Mouse (Mus musculus) embryonic facial prominence, embryonic 12.5 days (tissue): ENCODE measurements around the gene Olfr250. TPM values are rescaled to one million over a fixed set of nuclear protein-coding genes. Genes with fewer than 3 reads are reported as not detected.
"Not testable (repeated sequence)": the region's sequence is repeated elsewhere in the genome, so short reads cannot be mapped to it uniquely, and the experiment has no call there.

Experiments
- ATAC-seq: fragments of 200-750 bp; cut with Nextera tagmentation; 2 replicates; pipeline ENCODE4 v1.8.0; 2017; ENCODE audit not compliant: insufficient number of reproducible peaks, insufficient read depth, low FRiP score, low TSS enrichment
- H3K27ac ChIP-seq: fragments of 300-500 bp; sonication (generic); 2 replicates; pipeline ENCODE4 v1.5.1; 2016; ENCODE audit warnings: mild to moderate bottlenecking
- H3K27me3 ChIP-seq: fragments of 300-500 bp; sonication (generic); 2 replicates; pipeline ENCODE4 v1.6.1; 2016; ENCODE audit warnings: mild to moderate bottlenecking, moderate library complexity
- H3K36me3 ChIP-seq: fragments of 300-500 bp; sonication (generic); 2 replicates; pipeline ENCODE4 v1.6.1; 2016; ENCODE audit warnings: mild to moderate bottlenecking
- H3K4me1 ChIP-seq: fragments of 300-500 bp; sonication (generic); 2 replicates; pipeline ENCODE4 v1.6.1; 2016
- H3K4me2 ChIP-seq: fragments of 300-500 bp; sonication (generic); replicated peaks from 2 replicates; pipeline ENCODE4 v1.6.1; 2016; ENCODE audit warnings: mild to moderate bottlenecking, moderate library complexity
- H3K4me3 ChIP-seq: fragments of 300-500 bp; sonication (generic); 2 replicates; pipeline ENCODE4 v1.5.1; 2016; ENCODE audit warnings: mild to moderate bottlenecking
- H3K9ac ChIP-seq: fragments of 300-500 bp; sonication (generic); 2 replicates; pipeline ENCODE4 v1.6.1; 2016; ENCODE audit warnings: mild to moderate bottlenecking, moderate library complexity
- H3K9me3 ChIP-seq: fragments of 300-500 bp; sonication (generic); 2 replicates; pipeline ENCODE4 v1.6.1; 2016; ENCODE audit warnings: mild to moderate bottlenecking, moderate library complexity
- WGBS: fragments of 180-500 bp; shearing (Covaris S2); methylation state at CpG from one replicate; pipeline ENCODE4 v1.1.7; 2016; 5-methylcytosine and 5-hydroxymethylcytosine counted together
- polyA plus RNA-seq: library from polyadenylated mRNA; unstranded; fragments of >200 nt; fragmentation: Nextera tagmentation; extraction: Ambion mirVana; gene quantifications from 2 replicates; pipeline ENCODE4 v1.2.1, GENCODE M21; 2016

Gene Olfr250
- not detected in 2 replicates for polyA plus RNA-seq

DNA sequence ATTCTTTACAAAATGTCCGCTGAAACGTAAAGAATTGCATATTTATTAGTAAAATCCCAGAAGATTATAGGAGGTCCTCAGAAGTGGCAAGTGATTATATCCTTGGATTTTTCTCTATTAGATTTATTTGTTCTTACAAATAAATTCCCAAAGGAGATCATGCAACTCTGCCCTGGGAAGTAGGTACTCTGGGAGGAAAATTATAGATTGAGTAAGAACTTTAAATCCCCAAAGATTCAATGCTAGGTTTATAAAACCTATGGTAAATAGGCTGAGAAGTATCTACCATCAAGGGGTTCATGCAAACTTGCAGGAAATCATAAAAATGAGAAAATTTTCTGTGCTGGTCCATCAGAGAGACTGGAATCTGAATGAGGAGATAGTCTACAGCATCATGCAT, at the start of gene Olfr250:
TSS of gene Olfr250 (plus strand) at position 301 of the 400 bp plus-strand sequence.
- 94% methylated on average over 2 of the region's 2 CpGs for WGBS
- Histone ChIP-seq H3K4me3 (no peak within 1 kb of the TSS), H3K4me1 (no peaks in the 10 kb centered on the region), H3K9me3 (no peaks in the 10 kb centered on the region), H3K27me3 (no peaks in the 10 kb centered on the region), H3K9ac (no peak within 1 kb of the TSS), H3K27ac (no peak within 1 kb of the TSS), H3K4me2 (no peak within 1 kb of the TSS), H3K36me3 (no peaks in the 10 kb centered on the region)
- ATAC-seq: no peak

DNA sequence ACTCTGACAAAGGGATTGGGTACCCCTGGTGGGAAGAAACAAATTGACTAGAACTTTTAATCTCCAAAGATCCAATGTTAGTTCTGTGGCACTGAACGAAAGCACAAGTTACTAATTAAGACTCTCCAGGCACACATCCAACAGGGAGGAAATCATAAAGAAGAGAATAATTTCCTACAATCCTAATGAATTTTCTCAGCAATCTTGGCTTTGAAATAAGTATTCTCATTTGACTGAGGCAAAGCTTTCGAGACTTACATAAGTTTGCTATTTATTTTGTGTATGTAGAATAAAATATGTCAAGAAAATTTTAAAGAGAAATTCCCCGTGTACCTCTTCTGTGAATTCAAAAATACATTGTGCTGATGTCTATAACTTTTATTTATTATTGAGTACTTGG, 37.9 kb upstream of the Olfr250 start, which contains the start of gene Olfr25:
TSS of gene Olfr25 (plus strand) at position 301 of the 400 bp plus-strand sequence.
- H3K27ac ChIP-seq: no peak within 1 kb of the TSS
- 83% methylated on average over 3 of the region's 3 CpGs for WGBS
- no peaks in the 10 kb centered on the region for H3K9me3 ChIP-seq
- H3K27me3 ChIP-seq: no peaks in the 10 kb centered on the region
- no peaks in the 10 kb centered on the region for H3K36me3 ChIP-seq
- H3K9ac ChIP-seq: no peak within 1 kb of the TSS
- H3K4me2 ChIP-seq: no peak within 1 kb of the TSS
- no peak for ATAC-seq
- no peaks in the 10 kb centered on the region for H3K4me1 ChIP-seq
- no peak within 1 kb of the TSS for H3K4me3 ChIP-seq

DNA sequence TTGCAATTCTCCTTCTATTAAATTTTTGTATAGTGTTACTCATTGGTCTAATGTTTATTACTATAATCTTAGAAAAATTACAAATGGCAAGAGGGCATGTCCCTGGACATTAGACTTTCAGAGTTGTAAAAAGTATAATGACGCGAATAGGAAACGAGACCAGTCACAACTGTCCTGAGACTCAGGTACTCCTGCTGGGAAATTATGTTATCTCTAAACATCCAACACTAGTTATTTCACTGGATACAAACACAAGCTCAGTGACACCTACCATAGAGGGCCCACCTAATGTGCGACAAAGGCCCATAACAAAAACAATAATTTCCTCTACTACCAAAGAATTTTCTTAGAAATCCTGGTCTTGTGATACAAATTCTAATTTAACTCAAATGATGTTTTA, 18.6 kb upstream of the Olfr250 start, which contains the start of gene Olfr898:
TSS of gene Olfr898 (plus strand) at position 301 of the 400 bp plus-strand sequence.
- Histone ChIP-seq H3K27me3 (no peaks in the 10 kb centered on the region), H3K9ac (no peak within 1 kb of the TSS), H3K4me3 (no peak within 1 kb of the TSS), H3K4me1 (no peaks in the 10 kb centered on the region), H3K27ac (no peak within 1 kb of the TSS), H3K4me2 (no peak within 1 kb of the TSS), H3K9me3 (no peaks in the 10 kb centered on the region), H3K36me3 (no peaks in the 10 kb centered on the region)
- no peak for ATAC-seq
- WGBS: 95% methylated on average over 4 of the region's 4 CpGs

DNA sequence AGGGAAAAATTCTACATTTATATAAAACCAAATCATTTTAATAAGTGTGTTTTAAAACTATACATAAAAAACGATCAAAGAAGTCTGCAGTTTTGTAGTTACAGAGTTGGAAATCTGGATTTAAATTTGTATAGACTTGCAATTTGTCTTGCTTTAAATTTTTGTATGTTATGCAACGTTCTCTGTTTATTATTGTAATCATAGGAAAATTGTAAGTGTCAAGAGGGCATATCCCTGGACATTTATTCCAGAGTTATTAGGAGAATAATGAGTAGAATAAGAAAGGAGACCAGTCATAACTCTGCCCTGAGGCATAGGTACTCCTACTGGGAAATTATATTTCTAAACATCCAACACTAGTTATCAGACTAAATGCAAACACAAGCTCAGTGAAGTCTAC, 10.1 kb downstream of the Olfr250 start, which contains the start of gene Olfr251:
TSS of gene Olfr251 (plus strand) at position 301 of the 400 bp plus-strand sequence.
- Histone ChIP-seq H3K4me2 (no peak within 1 kb of the TSS), H3K4me1 (no peaks in the 10 kb centered on the region), H3K27me3 (no peaks in the 10 kb centered on the region), H3K4me3 (no peak within 1 kb of the TSS), H3K27ac (no peak within 1 kb of the TSS), H3K9ac (no peak within 1 kb of the TSS), H3K36me3 (no peaks in the 10 kb centered on the region), H3K9me3 (no peaks in the 10 kb centered on the region)
- 62% methylated on average over 2 of the region's 2 CpGs for WGBS
- no peak for ATAC-seq

DNA sequence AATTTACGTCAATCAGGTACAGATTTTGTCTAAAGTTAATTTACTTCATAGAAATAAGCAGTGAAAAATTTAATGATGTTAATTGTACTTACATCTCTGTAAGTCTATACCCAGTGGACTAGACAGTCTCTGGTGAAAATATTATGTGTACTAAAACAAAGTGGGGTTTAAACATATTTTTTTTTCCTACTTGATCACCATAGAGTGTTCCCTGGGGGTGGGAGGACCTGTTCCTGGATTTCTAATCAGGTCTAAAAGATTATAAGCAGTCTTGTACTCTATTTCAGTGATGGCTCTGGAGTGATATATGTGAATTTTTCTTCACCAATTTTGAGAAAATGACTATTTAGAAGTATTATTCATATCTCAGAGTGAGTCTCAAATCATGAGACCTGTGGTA, 34.7 kb downstream of the Olfr250 start, which contains the start of gene Olfr147:
TSS of gene Olfr147 (plus strand) at position 301 of the 400 bp plus-strand sequence.
- no peak within 1 kb of the TSS for H3K9ac ChIP-seq

DNA sequence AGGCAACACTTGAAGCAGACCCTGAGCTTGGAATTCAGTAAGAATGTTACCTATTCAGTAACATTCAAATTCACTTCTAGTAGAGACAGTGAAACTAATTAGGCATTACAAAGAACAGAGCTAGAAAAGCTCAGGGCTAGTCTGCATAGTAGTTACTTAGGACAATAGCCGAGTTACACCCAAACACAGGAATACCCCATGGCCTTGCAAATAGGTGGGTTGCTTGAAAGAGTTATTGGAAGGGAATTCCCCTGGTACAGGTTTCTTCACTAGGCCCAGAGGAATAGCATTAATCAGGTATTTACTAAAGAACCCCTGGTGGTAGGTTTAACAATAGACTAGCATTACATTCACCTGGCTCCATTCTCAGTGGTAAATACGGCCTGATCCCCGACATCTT, 40.8 kb downstream of the Olfr250 start:
- not testable (repeated sequence) for H3K27me3 ChIP-seq, H3K4me1 ChIP-seq, H3K4me3 ChIP-seq, ATAC-seq, H3K36me3 ChIP-seq, H3K4me2 ChIP-seq, H3K9me3 ChIP-seq, H3K27ac ChIP-seq, H3K9ac ChIP-seq
- WGBS: 91% methylated on average over 3 of the region's 3 CpGs

More for the DNA sequence above, 34.7 kb downstream of the Olfr250 start, which contains the start of gene Olfr147:
- Histone ChIP-seq H3K9me3 (no peaks in the 10 kb centered on the region), H3K27me3 (no peaks in the 10 kb centered on the region), H3K4me2 (no peak within 1 kb of the TSS), H3K4me1 (no peaks in the 10 kb centered on the region), H3K36me3 (no peaks in the 10 kb centered on the region), H3K27ac (no peak within 1 kb of the TSS), H3K4me3 (no peak within 1 kb of the TSS)
- ATAC-seq: no peak
- WGBS: 81% methylated on average over 1 of the region's 1 CpGs

DNA sequence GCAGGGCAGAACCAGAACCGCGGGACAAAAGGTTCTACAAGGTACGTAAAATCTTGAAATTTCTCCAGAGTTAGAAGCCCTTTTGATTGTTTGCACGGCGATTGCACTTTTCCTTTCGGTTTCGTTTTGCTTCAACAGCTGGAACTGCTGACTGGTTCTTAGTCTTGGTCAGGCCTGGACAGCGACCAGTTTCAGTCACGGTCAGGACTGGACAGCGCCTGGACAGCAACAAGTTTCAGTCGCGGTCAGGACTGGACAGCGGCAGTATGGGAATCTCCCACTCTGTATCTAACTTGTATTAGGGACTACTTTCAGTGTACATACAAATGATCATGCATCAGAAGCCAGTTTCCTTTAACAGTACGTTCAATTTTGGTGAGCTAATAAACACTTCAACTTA, 46.8 kb downstream of the Olfr250 start:
- not testable (repeated sequence) for H3K27ac ChIP-seq, H3K4me3 ChIP-seq, H3K4me1 ChIP-seq, H3K9ac ChIP-seq, H3K27me3 ChIP-seq, H3K4me2 ChIP-seq, H3K36me3 ChIP-seq, ATAC-seq, H3K9me3 ChIP-seq
- 88% methylated on average over 14 of the region's 14 CpGs for WGBS

Other genes starting within 250 kb of the Olfr250 start
- gene Olfr890, start 224.4 kb upstream of the Olfr250 start, polyA plus RNA-seq: not detected in 2 replicates
- not detected in 2 replicates for gene Olfr891, start 186.1 kb upstream of the Olfr250 start, polyA plus RNA-seq
- gene Olfr893, start 158.5 kb upstream of the Olfr250 start, polyA plus RNA-seq: not detected in 2 replicates
- gene Olfr894, start 148.8 kb upstream of the Olfr250 start, polyA plus RNA-seq: not detected in 2 replicates
- not detected in 2 replicates for gene Olfr143, start 114.1 kb upstream of the Olfr250 start, polyA plus RNA-seq
- gene Olfr895, start 99.0 kb upstream of the Olfr250 start, polyA plus RNA-seq: not detected in 2 replicates
- not detected in 2 replicates for gene Olfr896-ps1, start 75.8 kb upstream of the Olfr250 start, polyA plus RNA-seq
- not detected in 2 replicates for gene Olfr25, start 37.8 kb upstream of the Olfr250 start, polyA plus RNA-seq
- not detected in 2 replicates for gene Olfr898, start 18.5 kb upstream of the Olfr250 start, polyA plus RNA-seq
- gene Olfr251, start 10.2 kb downstream of the Olfr250 start, polyA plus RNA-seq: not detected in 2 replicates
- gene Olfr147, start 34.8 kb downstream of the Olfr250 start, polyA plus RNA-seq: not detected in 2 replicates
- gene Olfr901, start 62.6 kb downstream of the Olfr250 start, polyA plus RNA-seq: not detected in 2 replicates
- not detected in 2 replicates for gene Olfr902, start 80.8 kb downstream of the Olfr250 start, polyA plus RNA-seq
- gene Olfr904, start 96.2 kb downstream of the Olfr250 start, polyA plus RNA-seq: not detected in 2 replicates
- not detected in 2 replicates for gene Olfr905, start 104.2 kb downstream of the Olfr250 start, polyA plus RNA-seq
- gene Olfr906, start 120.2 kb downstream of the Olfr250 start, polyA plus RNA-seq: not detected in 2 replicates
- not detected in 2 replicates for gene Olfr907, start 128.9 kb downstream of the Olfr250 start, polyA plus RNA-seq
- not detected in 2 replicates for gene Olfr911-ps1, start 154.7 kb downstream of the Olfr250 start, polyA plus RNA-seq
- gene Olfr910, start 171.0 kb downstream of the Olfr250 start, polyA plus RNA-seq: not detected in 2 replicates
- not detected in 2 replicates for gene Olfr912, start 213.3 kb downstream of the Olfr250 start, polyA plus RNA-seq
- not detected in 2 replicates for gene Olfr913, start 225.9 kb downstream of the Olfr250 start, polyA plus RNA-seq
- gene Olfr914, start 238.2 kb downstream of the Olfr250 start, polyA plus RNA-seq: not detected in 2 replicates